Mouse (Mus musculus): ENCODE measurements around the gene Rad17.

Gene Rad17

DNA sequence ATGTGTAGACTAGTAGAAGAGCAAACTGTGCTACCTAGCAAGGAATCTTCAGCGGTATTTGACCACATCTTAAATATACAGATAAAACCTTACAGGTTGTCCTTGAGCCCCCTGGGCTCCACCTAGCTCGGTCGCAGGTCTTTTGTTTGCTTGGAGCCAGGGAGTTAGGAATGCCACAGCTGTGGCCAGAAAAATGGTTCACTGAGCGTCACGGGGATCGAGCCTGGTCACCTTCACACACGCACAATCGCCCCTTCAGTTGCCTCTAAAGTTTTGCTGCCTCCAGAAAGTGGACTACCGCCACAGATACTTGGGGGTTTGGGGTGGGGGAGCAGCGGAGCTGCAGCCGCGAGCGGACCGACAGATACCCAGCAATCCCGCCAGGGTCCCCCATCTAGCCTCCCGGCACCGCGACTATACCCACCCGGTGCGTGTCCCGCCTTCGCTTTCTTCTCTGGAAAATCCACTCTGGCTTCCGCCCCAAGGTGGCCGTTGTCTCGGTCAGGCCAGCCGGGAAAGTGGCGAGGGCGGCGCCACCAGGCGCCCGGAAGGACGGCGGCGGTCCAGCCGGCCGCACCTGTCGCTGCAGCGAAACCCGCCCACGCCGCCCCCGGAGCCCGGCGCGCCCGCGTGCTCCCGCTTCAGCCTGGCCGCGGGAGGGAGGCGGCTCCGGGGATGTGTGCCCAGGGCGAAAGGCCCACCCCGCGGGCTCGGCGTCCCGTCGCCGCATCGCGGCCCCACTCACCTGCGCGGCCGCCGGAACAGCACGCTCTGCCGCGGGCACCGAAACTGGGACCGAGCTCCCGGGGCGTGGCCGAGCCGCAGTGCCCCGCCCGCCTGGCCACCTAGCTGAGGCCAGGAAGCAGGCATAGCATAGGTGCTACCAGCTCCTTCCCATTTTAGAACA lies 34.4 kb downstream of the Rad17 start, which contains the start of gene Marveld2:
Gene Marveld2, minus strand, starts transcription at position 791 of the 907 bp plus-strand sequence.
- DNase-seq (ENCODE audit: low read depth, low spot score), result peak; percentile 18

DNA sequence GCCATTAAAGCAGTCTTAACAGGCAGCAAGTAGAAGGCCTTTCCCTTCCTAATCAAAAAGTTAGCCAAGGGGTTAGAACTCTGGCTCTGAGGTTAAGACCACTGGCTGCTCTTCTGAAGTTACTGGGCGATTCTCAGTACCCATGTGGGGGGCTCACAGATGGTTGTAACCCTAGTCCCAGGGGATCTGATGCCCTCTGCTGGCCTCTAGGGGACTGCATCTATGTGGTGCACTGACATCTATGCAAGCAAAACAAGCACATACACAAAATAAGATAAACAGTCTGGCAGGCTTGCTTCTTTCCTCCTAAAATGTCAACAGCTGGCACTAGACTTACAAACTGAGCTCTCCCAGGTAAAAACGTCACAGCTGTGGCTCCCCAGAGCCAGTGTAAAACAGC lies 37.9 kb downstream of the Rad17 start:
- no peak for DNase-seq (ENCODE audit: low read depth, low spot score)

DNA sequence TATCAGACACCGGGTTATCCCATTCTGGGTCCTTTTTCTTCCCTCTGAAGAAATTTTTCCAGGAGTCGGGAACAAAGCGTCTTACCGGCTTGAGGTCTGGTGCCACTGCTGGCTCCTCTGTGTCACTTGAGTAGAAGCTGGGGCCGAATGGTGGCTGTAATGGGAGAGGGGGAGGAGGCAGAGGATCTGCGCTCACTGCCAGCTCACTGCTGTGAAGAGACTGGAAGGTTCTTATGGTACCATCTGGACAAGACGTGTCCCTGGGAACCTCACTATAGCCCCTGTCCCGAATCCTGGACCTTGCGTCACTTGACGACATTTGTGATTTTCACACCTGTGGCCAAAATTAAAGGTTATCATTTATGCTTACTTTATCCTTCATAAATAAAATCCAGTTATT lies 38.6 kb downstream of the Rad17 start:
- DNase-seq (ENCODE audit: low read depth, low spot score), result no peak

GRCm38 (mm10) chr13:100611266-100611665 lies 39.6 kb downstream of the Rad17 start:
- no peak for DNase-seq (ENCODE audit: low read depth, low spot score)

DNA sequence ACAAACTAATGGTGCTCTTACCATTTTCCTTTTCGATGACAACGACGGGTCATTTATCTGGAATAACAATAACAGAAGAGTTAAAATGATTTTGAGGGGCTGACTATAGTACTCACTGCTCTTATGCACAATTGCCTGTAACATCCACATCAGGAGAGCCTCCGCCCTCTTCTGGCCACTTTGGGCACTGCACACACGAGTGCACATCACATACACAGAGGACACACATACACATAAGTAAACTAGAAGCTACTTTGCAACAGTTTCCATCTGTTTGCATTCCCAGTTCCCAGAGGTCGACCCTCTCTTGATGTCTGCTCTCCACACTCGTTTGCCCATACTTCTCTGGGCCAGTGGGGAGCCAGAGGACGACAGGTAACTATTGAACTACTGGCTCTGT lies 43.1 kb downstream of the Rad17 start:
- no peak for DNase-seq (ENCODE audit: low read depth, low spot score)

- DNase-seq (ENCODE audit: low read depth, low spot score), result no peak
These were observed 45.0 kb downstream of the Rad17 start for GRCm38 (mm10) chr13:100605845-100606244.

DNA sequence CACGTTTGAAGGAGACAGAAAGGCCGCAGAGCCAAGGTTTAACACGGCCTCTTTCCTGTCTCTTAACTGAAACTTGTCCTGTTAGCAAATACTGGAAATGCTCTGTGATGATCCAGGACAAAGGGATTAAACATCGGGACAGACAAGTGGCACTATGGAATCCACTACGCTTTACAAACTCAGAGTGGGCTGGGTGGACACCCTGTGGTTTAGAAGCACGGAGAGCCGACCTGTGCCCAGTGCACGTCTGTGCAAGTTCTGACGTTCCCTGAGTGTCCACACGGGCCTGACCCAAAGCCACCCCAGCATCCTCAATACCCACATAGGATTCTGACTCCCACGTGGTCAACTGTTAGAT lies 47.1 kb downstream of the Rad17 start:
- no peak for DNase-seq (ENCODE audit: low read depth, low spot score)

DNA sequence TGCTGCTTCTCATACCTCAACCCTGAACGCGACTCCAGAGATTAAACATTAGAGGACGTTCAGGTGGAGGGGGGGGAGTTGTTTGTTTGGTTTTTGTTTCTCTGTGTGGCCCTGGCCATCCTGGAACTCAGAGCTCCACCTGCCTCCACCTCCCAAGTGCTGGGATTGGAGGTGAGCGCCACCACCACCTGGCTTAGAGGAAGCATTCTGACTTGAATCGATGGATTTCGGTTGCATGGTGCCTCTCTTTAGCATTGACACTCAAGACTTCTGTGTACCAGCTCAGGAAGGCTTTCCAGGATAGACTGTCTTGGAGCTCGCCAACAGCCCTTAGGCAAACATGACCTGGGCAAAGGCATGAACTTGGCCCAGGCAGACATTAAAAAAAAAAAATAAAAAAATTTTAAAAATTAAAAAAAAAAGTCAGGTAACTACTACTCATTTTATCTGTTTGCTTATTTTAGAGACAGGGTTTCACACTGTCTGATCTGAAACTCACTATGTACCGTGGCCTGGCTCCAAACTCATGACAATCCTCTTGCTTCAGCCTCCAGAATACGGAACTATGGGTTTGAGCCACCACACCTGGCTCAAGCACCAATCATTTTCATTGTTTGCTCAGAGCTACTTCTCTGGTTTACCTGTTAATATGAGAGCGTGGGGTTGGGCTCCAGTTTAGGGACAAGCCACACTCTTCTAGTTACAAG lies 47.7 kb downstream of the Rad17 start:
- no peak for DNase-seq (ENCODE audit: low read depth, low spot score)

DNA sequence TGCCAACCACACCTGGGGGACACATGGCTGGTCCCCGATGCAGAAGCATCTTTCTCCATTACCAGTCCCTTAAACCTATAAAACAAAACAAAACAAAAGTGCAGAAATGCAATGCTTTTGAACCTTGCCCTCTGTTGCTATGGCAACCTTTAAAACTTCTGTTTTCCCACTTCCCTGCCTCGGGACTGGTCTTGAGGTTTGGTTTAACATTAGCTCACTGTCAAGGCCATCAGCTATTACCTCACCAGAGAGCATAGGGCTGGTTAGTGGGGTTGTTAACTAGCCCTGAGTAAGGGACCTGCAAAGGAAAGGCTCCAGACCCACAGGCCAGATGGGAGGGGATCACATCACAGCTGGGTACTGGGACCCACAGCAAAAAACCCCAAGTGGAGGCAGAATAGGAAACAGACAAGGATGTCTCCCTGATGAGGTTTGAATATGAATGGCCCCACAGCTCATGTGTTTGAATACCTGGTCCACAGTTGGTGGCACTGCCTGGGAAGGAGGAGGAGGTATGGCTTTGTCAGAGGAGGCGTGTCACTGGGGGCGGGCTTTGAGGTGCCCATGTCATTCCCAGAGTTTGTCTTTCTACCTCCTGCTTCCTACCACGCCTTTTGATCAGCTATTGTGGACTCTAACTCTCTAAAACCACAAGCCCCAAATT lies 48.5 kb downstream of the Rad17 start:
- DNase-seq (ENCODE audit: low read depth, low spot score), result peak; percentile 20

DNA sequence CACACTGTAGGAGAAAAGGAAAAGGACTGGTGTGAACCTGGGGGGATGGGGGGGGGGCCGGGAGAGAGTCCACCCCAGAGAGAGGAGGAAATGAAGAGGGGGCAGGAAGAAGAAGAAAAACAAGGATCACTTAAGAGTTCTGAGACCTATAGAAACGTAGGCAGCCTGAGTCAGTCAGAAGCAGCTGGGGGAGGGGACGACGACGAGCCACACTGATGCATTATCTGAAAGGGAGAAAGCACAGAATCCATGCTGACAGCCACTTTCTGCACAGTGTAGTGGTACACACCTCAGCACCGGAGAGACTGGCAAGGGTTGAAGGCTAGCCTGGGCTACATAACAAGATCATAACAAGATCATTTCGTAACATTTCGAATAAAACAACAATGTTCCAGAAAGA lies 49.8 kb downstream of the Rad17 start:
- DNase-seq (ENCODE audit: low read depth, low spot score), result no peak

GRCm38 (mm10) chr13:100600317-100600716 lies 50.5 kb downstream of the Rad17 start:
- DNase-seq (ENCODE audit: low read depth, low spot score), result no peak

GRCm38 (mm10) chr13:100597284-100597683 lies 53.6 kb downstream of the Rad17 start:
- no peak for DNase-seq (ENCODE audit: low read depth, low spot score)

GRCm38 (mm10) chr13:100595552-100595885 lies 55.3 kb downstream of the Rad17 start:
- no peak for DNase-seq (ENCODE audit: low read depth, low spot score)

GRCm38 (mm10) chr13:100594838-100595551 lies 55.9 kb downstream of the Rad17 start:
- no peak for DNase-seq (ENCODE audit: low read depth, low spot score)

GRCm38 (mm10) chr13:100594041-100594792 lies 56.6 kb downstream of the Rad17 start:
- no peak for DNase-seq (ENCODE audit: low read depth, low spot score)

DNA sequence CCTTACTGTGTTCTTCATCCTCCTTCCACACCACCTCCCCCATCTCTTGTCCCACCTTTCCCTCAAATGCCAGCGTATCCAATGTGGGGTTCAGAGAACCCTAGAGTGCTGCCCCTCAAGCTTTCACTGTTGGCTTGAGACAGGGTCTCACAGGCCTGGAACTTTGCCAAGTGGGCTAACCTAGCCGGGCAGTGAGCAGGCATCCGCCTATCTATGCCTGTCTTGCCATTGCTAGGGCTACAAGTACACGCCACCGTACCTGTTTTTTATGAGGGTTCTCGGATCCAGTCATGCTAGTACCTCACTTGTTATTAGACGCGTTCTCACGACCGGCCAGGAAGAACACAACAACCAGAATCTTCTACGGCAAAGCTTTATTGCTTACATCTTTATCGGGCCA lies 62.2 kb downstream of the Rad17 start:
- no peak for DNase-seq (ENCODE audit: low read depth, low spot score)

- DNase-seq (ENCODE audit: low read depth, low spot score), result no peak
These were observed 68.7 kb downstream of the Rad17 start for GRCm38 (mm10) chr13:100582144-100582543.

- DNase-seq (ENCODE audit: low read depth, low spot score), result no peak
These were observed 69.2 kb downstream of the Rad17 start for GRCm38 (mm10) chr13:100581701-100582100.

DNA sequence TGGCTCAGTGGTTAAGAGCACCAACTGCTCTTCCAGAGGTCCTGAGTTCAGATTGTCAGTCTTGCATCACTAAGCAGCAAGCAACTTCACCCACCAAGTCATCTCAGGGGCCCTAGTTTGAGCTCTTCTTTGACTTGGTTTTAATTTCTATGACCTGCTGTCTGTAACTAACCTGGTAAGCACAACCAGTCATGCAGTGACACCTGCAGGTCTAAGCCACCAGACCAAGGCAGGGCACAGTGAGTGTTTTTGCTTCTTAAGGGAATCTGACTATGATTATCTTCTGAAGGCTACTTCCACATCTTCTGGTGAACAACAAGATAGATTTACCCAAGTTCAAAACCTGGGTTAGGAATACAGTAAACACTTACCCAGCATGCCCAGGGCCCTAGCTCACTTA lies 70.9 kb downstream of the Rad17 start:
- no peak for DNase-seq (ENCODE audit: low read depth, low spot score)

GRCm38 (mm10) chr13:100579220-100579619 lies 71.6 kb downstream of the Rad17 start:
- no peak for DNase-seq (ENCODE audit: low read depth, low spot score)

- DNase-seq (ENCODE audit: low read depth, low spot score), result no peak
These were observed 74.9 kb downstream of the Rad17 start for GRCm38 (mm10) chr13:100575950-100576349.

Measured in mesoderm, embryonic 11.5 days (tissue).